Mouse (Mus musculus): ENCODE measurements at regions not wholly inside any gene's neighbourhood (a gene's known extent, or its start where the extent isn't known, plus 50 kb on each side); places are given as distances from the start of the nearest gene placed in this dataset.

- no peak for TF ChIP-seq CTCF (IDR thresholded peaks at IDR 0.05; ENCODE audit: borderline replicate concordance, extremely low read depth, insufficient read depth, insufficient read length)
- TF ChIP-seq POLR2A (IDR thresholded peaks at IDR 0.05; ENCODE audit: borderline replicate concordance, extremely low read depth, insufficient read depth, insufficient read length, poor library complexity, severe bottlenecking) = no peak
Measured at GRCm38 (mm10) chr11:90109681-90110111, 77.8 kb upstream of the Gm45716 start.
